Mouse (Mus musculus) left cerebral cortex, postnatal 10 days (tissue): Measurements from ENCODE around the gene Galk2. TPM values are rescaled to one million over a fixed set of nuclear protein-coding genes. Genes with fewer than 3 reads are reported as not detected.

Experiments
- DNase-seq, 2 experiments: peaks; one replicate each; pipeline ENCODE4 v3.0.0; 2021 to 2022; ENCODE audit warnings: low spot score in 2 of 2, mixed read lengths in 1 of 2; ENCODE audit errors: extremely low spot score in 1 of 2
- intact Hi-C: fragments of 180-260 bp; cut with DNase I; formaldehyde crosslinking; loops from one replicate; pipeline ENCODE4 v1.15.1; 2025
- total RNA-seq, 2 experiments: library from RNA; stranded (reverse); gene quantifications; 2 replicates each; pipeline ENCODE4 v1.2.3; 2021

Gene Galk2
- 10 to 100 TPM; 25.1 to 26.7 TPM for total RNA-seq

DNA sequence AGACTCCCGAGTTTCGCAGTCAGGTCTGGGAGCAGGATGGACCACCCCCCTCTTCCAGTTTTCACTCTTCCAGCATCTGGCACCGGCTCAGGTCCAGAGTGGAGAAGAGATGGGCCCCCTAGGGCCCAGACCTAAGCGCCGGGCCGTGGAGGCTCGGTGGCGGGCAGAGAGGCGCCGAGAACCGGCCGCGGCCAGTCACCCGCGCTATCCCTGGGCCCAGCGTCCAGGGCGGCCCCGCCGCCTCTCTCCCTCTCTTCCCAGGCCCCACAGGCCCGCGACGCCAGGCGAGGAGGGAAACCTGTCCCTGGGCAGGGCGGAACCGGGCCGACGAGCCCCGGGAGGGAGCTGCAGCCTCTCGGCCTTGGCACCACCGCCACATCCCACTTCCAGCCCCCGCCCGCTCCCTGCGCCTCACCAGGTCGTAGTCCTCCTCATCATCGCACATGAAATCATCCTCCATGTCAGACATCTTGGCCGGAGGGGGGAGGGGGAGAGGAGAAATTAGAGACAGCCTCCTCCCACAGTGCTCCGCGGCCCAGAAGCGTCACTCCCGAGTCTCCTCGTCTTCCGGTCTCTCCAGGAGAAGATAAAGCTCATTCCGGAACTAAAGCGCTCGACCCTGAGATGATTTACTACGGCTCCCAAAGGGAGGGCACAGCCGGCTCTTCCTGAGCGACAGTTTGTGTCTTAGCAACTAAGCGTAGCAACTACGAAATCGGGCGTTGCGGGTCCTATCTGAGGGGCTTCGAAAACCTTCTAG is at the start of gene Galk2, which contains the start of gene Cops2:
Gene Galk2 (plus strand): TSS at position 589 of the 760 bp plus-strand sequence.
Gene Cops2 (minus strand): TSS at position 619 of the 760 bp plus-strand sequence.
- intact Hi-C loops: no loop called here
- peak; percentile 95 to 96 for DNase-seq

DNA sequence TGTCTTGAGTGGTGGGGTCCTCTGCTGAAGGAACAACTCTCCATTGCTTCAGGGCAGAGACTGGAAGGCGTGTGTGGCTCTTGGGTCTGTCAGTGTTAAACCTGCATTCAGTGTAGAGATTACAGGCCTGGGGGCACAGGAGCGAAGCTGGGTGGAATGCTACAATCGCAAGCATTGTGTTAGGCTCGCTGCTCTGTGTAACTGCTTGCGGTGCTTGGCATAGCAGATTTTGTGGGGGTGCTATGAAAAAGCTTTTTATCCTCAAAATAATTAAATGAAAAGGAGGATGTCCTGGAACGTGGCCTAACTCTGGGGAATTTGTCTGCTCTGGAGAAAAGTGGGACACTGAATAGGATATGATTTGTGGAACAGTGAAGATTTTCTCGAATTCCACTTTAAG is 49.4 kb upstream of the Galk2 start:
- intact Hi-C loops: no loop called here
- DNase-seq: peak; percentile 24 to 34

DNA sequence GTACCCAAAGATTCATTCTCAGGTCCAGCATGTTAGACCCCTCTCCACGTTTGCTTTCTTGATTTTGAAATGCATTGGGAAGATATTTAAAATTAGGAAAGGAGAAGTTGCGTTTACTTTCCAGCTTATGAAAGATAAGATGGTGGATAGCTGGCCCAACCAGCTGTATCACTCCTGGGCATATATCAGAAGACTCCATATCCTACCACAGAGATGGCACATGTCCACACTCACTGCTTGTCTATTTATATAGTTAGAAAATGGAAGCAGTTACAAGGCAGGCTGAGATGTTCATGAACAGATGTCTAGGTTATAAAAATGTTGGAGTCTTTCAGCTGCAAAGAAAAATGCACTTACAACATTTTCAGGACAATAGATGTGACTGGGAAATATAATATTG is 47.6 kb upstream of the Galk2 start:
- intact Hi-C loops: no loop called here
- no peak for DNase-seq

GRCm38 (mm10) chr2:125813972-125814595 is 44.8 kb upstream of the Galk2 start:
- no peak for DNase-seq
- intact Hi-C loops: no loop called here

DNA sequence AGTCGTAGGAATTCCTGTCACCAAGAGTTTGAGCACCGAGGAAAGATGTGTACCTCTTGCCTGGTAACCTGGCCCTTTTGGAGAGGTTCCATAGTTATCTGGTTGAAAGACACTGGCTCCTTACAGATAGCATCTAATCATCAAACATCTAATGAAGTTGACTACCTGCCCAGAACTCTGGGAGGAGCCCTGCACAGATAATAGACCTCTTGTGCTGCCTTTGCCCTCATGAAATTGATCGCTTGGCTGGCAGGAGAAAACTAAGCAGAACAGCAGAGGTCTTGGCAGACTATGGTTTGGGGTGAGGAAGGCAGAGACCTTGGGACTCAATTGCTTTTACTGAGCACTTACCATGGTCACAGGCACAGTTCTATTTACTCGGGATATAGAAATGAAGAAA is 38.5 kb upstream of the Galk2 start:
- intact Hi-C loops: loop anchor here (5.0 to 10.0 kb wide), 2 partner anchors 38 to 156 kb away; partner anchors contain the start of gene Secisbp2l
- DNase-seq: no peak

- intact Hi-C loops: loop anchor here (10.0 kb wide), 1 partner anchor 161 kb away; no protein-coding TSS in a partner anchor
- no peak for DNase-seq
Measured at GRCm38 (mm10) chr2:125826201-125826600, 32.7 kb upstream of the Galk2 start.

DNA sequence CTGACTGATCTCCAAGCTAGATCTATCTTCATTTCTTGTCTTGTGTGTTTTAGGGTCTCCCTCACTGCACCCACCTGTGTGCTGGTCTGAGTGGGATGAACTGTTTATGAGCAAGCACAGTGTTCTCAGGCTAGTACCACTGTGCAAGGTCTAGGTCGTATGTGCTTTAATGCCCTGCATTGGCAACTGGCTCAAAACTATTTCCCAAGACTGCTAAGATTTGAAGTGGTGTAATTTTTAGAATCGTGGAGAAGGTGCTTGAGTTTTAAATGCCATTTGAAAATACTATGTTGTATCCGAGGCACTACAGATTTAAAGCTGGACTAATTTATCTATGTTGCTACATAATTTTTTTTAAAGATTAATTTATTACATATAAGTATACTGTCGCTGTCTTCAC is 31.0 kb upstream of the Galk2 start:
- DNase-seq: no peak
- intact Hi-C loops: loop anchor here (10.0 kb wide), 1 partner anchor 163 kb away; no protein-coding TSS in a partner anchor

- intact Hi-C loops: loop anchor here (10.0 kb wide), 1 partner anchor 165 kb away; no protein-coding TSS in a partner anchor
- DNase-seq: no peak
Measured at GRCm38 (mm10) chr2:125829924-125830323, 29.0 kb upstream of the Galk2 start.

DNA sequence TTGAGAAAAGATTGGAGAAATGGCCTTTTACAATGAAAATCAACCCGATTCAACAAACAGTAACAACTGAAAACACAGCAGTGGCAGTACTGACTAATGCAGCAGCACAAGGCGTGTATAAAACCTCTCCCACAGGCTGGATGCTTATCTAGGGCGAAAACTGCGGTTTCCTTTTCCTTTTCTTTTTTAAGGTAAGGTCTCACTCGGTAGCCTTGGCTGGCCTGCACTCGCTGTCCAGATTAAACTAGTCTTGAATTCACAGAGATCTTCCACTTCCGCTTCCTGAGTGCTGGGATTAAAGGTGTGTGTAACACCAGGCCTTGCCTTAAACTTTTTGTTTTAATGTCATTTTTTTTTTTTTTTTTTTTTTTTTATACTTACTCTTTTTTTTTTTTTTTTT is 20.8 kb upstream of the Galk2 start:
- intact Hi-C loops: no loop called here
- no peak for DNase-seq

GRCm38 (mm10) chr2:125838708-125839284 is 20.1 kb upstream of the Galk2 start:
- intact Hi-C loops: no loop called here
- no peak for DNase-seq

- intact Hi-C loops: no loop called here
- no peak for DNase-seq
Measured at GRCm38 (mm10) chr2:125851237-125851636, 7.7 kb upstream of the Galk2 start.

GRCm38 (mm10) chr2:125857707-125858106 is 1.2 kb upstream of the Galk2 start:
- intact Hi-C loops: no loop called here
- DNase-seq: no peak

GRCm38 (mm10) chr2:125863799-125864198 is 4.9 kb downstream of the Galk2 start:
- intact Hi-C loops: no loop called here
- DNase-seq: no peak

GRCm38 (mm10) chr2:125864551-125864950 is 5.6 kb downstream of the Galk2 start:
- intact Hi-C loops: no loop called here
- no peak for DNase-seq

GRCm38 (mm10) chr2:125865585-125865984 is 6.7 kb downstream of the Galk2 start:
- no peak for DNase-seq
- intact Hi-C loops: no loop called here

GRCm38 (mm10) chr2:125866058-125866740 is 7.3 kb downstream of the Galk2 start:
- intact Hi-C loops: no loop called here
- DNase-seq: peak; percentile 34 to 81

DNA sequence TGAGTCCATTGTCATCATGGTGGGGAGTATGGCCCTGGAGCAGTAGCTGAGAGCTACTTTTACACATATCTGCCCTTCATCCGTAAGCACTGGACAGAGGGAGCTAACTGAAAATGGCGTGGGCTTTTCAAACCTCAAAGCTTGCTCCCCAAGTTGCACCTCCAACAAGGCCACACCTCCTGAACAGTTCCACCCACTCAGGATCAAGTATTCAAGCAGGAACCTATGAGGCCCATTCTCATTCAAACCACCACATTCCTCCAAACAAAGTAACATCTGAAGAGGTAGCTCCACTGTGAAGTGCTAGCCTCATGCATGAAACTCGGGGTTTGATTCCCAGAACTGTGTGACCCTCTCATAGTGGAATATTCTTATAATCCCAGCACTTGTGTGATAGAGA is 9.4 kb downstream of the Galk2 start:
- intact Hi-C loops: no loop called here
- DNase-seq: no peak

DNA sequence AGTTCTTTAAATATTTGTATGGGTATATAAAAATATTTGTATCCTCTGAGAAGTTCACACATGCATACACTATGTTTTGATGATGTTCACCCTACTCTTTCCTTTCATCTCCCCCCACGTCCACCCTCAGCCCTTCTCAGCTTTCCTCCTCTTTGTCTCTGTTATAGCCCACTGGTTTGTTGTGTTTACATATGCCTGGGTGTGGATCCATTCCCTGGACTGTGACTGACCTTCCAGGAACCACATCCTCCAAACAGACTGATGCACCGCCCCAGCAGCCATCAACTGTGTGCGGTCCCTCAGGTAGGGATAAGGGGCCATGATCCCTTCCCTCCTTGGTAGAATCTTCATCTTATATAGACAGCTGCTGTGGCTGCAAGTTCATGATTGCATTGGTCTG is 11.2 kb downstream of the Galk2 start:
- intact Hi-C loops: no loop called here
- no peak for DNase-seq

DNA sequence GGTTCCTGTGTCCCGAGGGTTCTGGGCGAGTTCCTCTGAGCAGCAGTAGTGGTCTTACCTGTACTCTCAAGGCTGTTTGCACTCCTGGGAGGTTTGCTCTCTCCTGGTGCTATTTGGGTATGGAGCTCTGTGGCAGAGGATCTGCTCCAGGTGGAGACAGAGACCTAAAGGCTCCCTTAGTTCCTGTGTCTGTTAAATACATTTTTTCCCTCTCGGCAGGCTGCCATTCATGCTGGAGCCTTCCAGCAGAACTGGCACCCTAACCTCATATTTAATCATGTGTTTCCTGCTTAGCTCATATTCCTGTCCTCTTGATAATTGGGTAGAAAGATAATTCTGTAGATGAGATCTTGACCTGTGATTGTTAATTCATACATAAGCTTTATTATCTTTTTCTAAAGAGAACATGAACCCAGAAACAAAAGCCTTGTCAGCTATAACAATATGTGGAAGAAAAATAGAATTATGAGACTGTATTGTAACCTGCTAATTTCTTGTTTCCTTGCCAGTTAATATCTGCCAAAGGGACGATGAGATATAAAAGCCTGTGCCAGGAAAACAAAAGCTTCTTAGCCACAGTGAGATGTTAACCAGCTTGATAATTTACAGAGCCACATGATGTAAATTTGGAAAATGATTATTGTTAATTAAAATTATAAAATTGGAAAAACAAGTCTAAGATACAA is 27.1 kb downstream of the Galk2 start:
- intact Hi-C loops: no loop called here
- DNase-seq: no peak
